Mouse (Mus musculus) cerebellum, adult 9-11 months (tissue): Measurements from ENCODE around the gene Shisal2a.
A peak's percentile ranks its signal among the peaks of the same experiment; 100 is the strongest.
"Not testable (repeated sequence)": the region's sequence is repeated elsewhere in the genome, so short reads cannot be mapped to it uniquely, and the experiment has no call there.

Experiments used
- DNase-seq: peaks from one replicate; pipeline ENCODE4 v3.0.0; 2022

Gene Shisal2a

GRCm38 (mm10) chr4:108371421-108371820 lies 11.7 kb downstream of the Shisal2a start:
- no peak for DNase-seq

- DNase-seq: no peak
Observed at GRCm38 (mm10) chr4:108370409-108370808, 12.7 kb downstream of the Shisal2a start.

GRCm38 (mm10) chr4:108369254-108369653 lies 13.9 kb downstream of the Shisal2a start:
- DNase-seq: no peak

GRCm38 (mm10) chr4:108364111-108364476 lies 19.1 kb downstream of the Shisal2a start:
- DNase-seq: no peak

GRCm38 (mm10) chr4:108363355-108364110 lies 19.6 kb downstream of the Shisal2a start:
- DNase-seq: no peak

- no peak for DNase-seq
Observed at GRCm38 (mm10) chr4:108362321-108363261, 20.6 kb downstream of the Shisal2a start.

GRCm38 (mm10) chr4:108360136-108361055 lies 22.8 kb downstream of the Shisal2a start:
- no peak for DNase-seq

GRCm38 (mm10) chr4:108358498-108358897 lies 24.7 kb downstream of the Shisal2a start:
- no peak for DNase-seq

GRCm38 (mm10) chr4:108357458-108357857 lies 25.7 kb downstream of the Shisal2a start:
- DNase-seq: no peak

- DNase-seq: not testable (repeated sequence)
Observed at GRCm38 (mm10) chr4:108353591-108353990, 29.6 kb downstream of the Shisal2a start.

- no peak for DNase-seq
Observed at GRCm38 (mm10) chr4:108350819-108351218, 32.3 kb downstream of the Shisal2a start.

GRCm38 (mm10) chr4:108349836-108350547 lies 33.2 kb downstream of the Shisal2a start:
- DNase-seq: no peak

GRCm38 (mm10) chr4:108349064-108349463 lies 34.1 kb downstream of the Shisal2a start:
- no peak for DNase-seq

GRCm38 (mm10) chr4:108348256-108348875 lies 34.8 kb downstream of the Shisal2a start:
- DNase-seq: no peak

GRCm38 (mm10) chr4:108347111-108347510 lies 36.0 kb downstream of the Shisal2a start:
- no peak for DNase-seq

GRCm38 (mm10) chr4:108345826-108346225 lies 37.3 kb downstream of the Shisal2a start:
- no peak for DNase-seq

- no peak for DNase-seq
Observed at GRCm38 (mm10) chr4:108344631-108345083, 38.5 kb downstream of the Shisal2a start.

- peak; percentile 71 for DNase-seq
Observed at GRCm38 (mm10) chr4:108339277-108339690, 43.9 kb downstream of the Shisal2a start.

GRCm38 (mm10) chr4:108338811-108339210 lies 44.3 kb downstream of the Shisal2a start:
- DNase-seq: peak; percentile 28

GRCm38 (mm10) chr4:108338321-108338733 lies 44.8 kb downstream of the Shisal2a start:
- DNase-seq: peak; percentile 70

GRCm38 (mm10) chr4:108337817-108338216 lies 45.3 kb downstream of the Shisal2a start:
- no peak for DNase-seq
